27 mouse cellular contexts compared by ENCODE assay signal in the genomic region with DNA sequence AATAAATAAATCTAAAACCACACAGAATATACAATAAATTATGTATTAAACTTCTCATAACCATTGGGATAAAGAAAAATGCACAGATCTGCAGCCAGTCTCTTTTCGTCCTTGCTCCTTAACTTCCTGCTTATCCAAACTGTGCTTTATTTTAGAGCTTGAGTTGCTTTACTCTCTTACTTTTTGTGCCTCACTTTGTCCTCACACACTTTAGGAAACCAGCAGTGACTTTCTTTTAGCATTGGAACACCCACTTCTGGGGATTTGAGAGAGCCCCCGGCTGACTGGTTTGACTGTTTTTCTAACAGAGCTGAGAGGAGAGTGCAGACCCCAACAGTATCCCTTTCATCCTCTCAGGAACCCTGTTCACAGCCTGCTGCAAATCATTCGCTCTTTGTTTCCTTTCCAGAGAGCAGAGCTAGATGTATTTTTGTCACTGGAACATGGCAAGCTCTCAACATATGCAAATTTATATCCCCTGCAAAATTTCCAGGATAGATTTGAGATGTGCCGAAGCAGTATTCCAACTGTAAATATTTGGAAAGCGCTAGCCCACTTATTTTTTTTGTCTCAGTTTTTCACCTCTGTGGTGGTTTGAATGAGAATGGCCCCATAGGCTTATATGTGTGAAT.
"Had no signal": no experiment of that assay in that cellular context is flagged by ENCODE, and none has a peak within 500 bp of the region (broad histone marks: within the 10 kb centered on the region; RNA-seq: fewer than 3 reads in every experiment).

No protein-coding gene starts in this region.

- H3K9me3 ChIP-seq: heart, embryonic 13.5 days; heart, embryonic 15.5 days; hindbrain, embryonic 15.5 days; kidney, embryonic 15.5 days; limb, embryonic 10.5 days; liver, embryonic 13.5 days had no signal

- H3K36me3 ChIP-seq: heart, embryonic 13.5 days; heart, embryonic 15.5 days; hindbrain, embryonic 13.5 days; hindbrain, embryonic 15.5 days; kidney, embryonic 15.5 days; limb, embryonic 10.5 days; limb, embryonic 12.5 days; liver, embryonic 13.5 days had no signal

- H3K4me2 ChIP-seq: heart, embryonic 11.5 days; heart, embryonic 13.5 days; heart, embryonic 15.5 days; hindbrain, embryonic 13.5 days; hindbrain, embryonic 15.5 days; kidney, embryonic 15.5 days; limb, embryonic 12.5 days; liver, embryonic 13.5 days had no signal

- H3K4me3 ChIP-seq: gastrocnemius, adult 2 months; heart, adult 2 months; heart, embryonic 13.5 days; heart, embryonic 15.5 days; hindbrain, embryonic 13.5 days; hindbrain, embryonic 15.5 days; kidney, embryonic 15.5 days; limb, embryonic 10.5 days; limb, embryonic 12.5 days; liver, embryonic 13.5 days had no signal

- H3K9ac ChIP-seq: heart, embryonic 13.5 days; heart, embryonic 15.5 days; hindbrain, embryonic 13.5 days; hindbrain, embryonic 15.5 days; kidney, embryonic 15.5 days; limb, embryonic 12.5 days; liver, embryonic 13.5 days had no signal

- H3K27me3 ChIP-seq: heart, embryonic 13.5 days; heart, embryonic 15.5 days; hindbrain, embryonic 13.5 days; hindbrain, embryonic 15.5 days; kidney, embryonic 15.5 days; limb, embryonic 12.5 days; liver, embryonic 13.5 days had no signal

- DNase-seq: gastrocnemius, adult 2 months; gastrocnemius, postnatal 10 days; gastrocnemius, postnatal 36 days; heart, adult 11 months; heart, adult 2 months; heart, postnatal 14 days; heart, postnatal 36 days; kidney, adult 11 months; kidney, adult 2 months; kidney, adult 9 months; kidney, postnatal 14 days; kidney, postnatal 36 days; layer of hippocampus, adult 9-11 months; liver; liver, embryonic 13.5 days had no signal

- H3K27ac ChIP-seq: gastrocnemius, adult 2 months; heart, adult 2 months; heart, embryonic 13.5 days; heart, embryonic 15.5 days; hindbrain, embryonic 13.5 days; hindbrain, embryonic 15.5 days; hindbrain, postnatal 0 days; kidney, embryonic 15.5 days; kidney, postnatal 0 days; limb, embryonic 10.5 days; limb, embryonic 12.5 days; liver, embryonic 13.5 days had no signal

- ATAC-seq: forebrain, embryonic 16.5 days; hindbrain, postnatal 0 days; intestine, embryonic 16.5 days had no signal

- H3K4me1 ChIP-seq: hindbrain, embryonic 13.5 days; hindbrain, embryonic 15.5 days; limb, embryonic 12.5 days; liver, embryonic 13.5 days had no signal
